Mouse (Mus musculus) fibroblast of lung, adult 2 months (primary cell): Measurements from ENCODE around the gene Nubpl.

Source experiments
- DNase-seq: peaks from one replicate; pipeline ENCODE4 v3.0.0-alpha.2; 2011; ENCODE audit warnings: low read depth

Gene Nubpl

GRCm38 (mm10) chr12:52247438-52247837 is 149.9 kb downstream of the Nubpl start:
- no peak for DNase-seq

GRCm38 (mm10) chr12:52248531-52248930 is 151.0 kb downstream of the Nubpl start:
- DNase-seq: peak; percentile 51

- no peak for DNase-seq
Measured at GRCm38 (mm10) chr12:52254089-52254488, 156.6 kb downstream of the Nubpl start.

GRCm38 (mm10) chr12:52268131-52268530 is 170.6 kb downstream of the Nubpl start:
- DNase-seq: no peak

GRCm38 (mm10) chr12:52272828-52273227 is 175.3 kb downstream of the Nubpl start:
- no peak for DNase-seq

GRCm38 (mm10) chr12:52276320-52276719 is 178.8 kb downstream of the Nubpl start:
- DNase-seq: no peak

GRCm38 (mm10) chr12:52281232-52281631 is 183.7 kb downstream of the Nubpl start:
- DNase-seq: no peak

GRCm38 (mm10) chr12:52284471-52284870 is 186.9 kb downstream of the Nubpl start:
- DNase-seq: peak; percentile 48

GRCm38 (mm10) chr12:52286802-52287201 is 189.3 kb downstream of the Nubpl start:
- DNase-seq: no peak

- no peak for DNase-seq
Measured at GRCm38 (mm10) chr12:52288537-52288936, 191.0 kb downstream of the Nubpl start.

GRCm38 (mm10) chr12:52288941-52289567 is 191.5 kb downstream of the Nubpl start:
- DNase-seq: no peak

GRCm38 (mm10) chr12:52289594-52289993 is 192.1 kb downstream of the Nubpl start:
- no peak for DNase-seq

- no peak for DNase-seq
Measured at GRCm38 (mm10) chr12:52293931-52294330, 196.4 kb downstream of the Nubpl start.

GRCm38 (mm10) chr12:52297988-52298387 is 200.5 kb downstream of the Nubpl start:
- DNase-seq: peak; percentile 24

GRCm38 (mm10) chr12:52298683-52299082 is 201.1 kb downstream of the Nubpl start:
- no peak for DNase-seq

- no peak for DNase-seq
Measured at GRCm38 (mm10) chr12:52302961-52303360, 205.4 kb downstream of the Nubpl start.

GRCm38 (mm10) chr12:52306348-52306747 is 208.8 kb downstream of the Nubpl start:
- DNase-seq: no peak

- DNase-seq: no peak
Measured at GRCm38 (mm10) chr12:52307331-52307982, 209.9 kb downstream of the Nubpl start.

- no peak for DNase-seq
Measured at GRCm38 (mm10) chr12:52308628-52309027, 211.1 kb downstream of the Nubpl start.

- DNase-seq: no peak
Measured at GRCm38 (mm10) chr12:52314818-52315217, 217.3 kb downstream of the Nubpl start.

GRCm38 (mm10) chr12:52317635-52318034 is 220.1 kb downstream of the Nubpl start:
- DNase-seq: no peak

- no peak for DNase-seq
Measured at GRCm38 (mm10) chr12:52318426-52318825, 220.9 kb downstream of the Nubpl start.

- no peak for DNase-seq
Measured at GRCm38 (mm10) chr12:52319156-52319555, 221.6 kb downstream of the Nubpl start.

GRCm38 (mm10) chr12:52328488-52328887 is 231.0 kb downstream of the Nubpl start:
- no peak for DNase-seq
